Mouse (Mus musculus): Measurements from ENCODE around the gene Tob2.

The Tob2 gene

DNA sequence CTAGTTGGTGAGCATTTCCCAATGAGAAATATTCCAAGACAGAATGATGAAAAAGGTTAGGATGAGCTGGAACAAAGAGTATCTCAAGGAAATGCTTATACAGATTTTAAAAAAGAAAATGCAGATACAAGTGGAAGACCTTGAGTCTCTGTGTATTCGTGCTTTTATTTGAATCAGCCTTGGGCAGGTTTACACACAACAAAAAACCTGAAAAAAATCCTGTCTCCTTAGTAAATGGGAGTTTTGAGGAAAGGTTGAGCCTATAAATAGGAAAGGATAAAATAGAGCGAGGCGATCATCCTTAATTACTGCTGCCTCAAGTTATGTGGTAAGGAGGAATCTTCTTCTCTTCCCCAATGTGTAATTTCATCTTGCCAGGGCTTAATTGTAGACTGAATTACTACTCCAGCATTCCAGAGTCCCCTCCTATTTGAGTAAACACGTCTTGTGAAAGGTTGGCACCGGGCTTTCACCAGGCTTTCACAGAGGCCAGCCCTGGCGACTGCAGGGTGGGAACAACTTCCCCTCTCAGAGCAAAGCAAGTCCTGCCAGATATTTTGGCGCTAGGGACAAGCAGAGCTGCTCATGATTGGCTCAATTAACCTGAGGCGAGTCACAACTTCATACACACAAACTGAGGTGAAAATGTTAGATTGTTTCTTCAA lies 2.0 kb upstream of the Tob2 start:
- no peak for DNase-seq (ENCODE audit: low spot score)

GRCm38 (mm10) chr15:81859330-81860255 lies 997 bp upstream of the Tob2 start:
- DNase-seq (ENCODE audit: low spot score) = peak; percentile 86

- peak; percentile 95 for DNase-seq (ENCODE audit: low spot score)
Measured at GRCm38 (mm10) chr15:81858138-81858516, 469 bp downstream of the Tob2 start.

DNA sequence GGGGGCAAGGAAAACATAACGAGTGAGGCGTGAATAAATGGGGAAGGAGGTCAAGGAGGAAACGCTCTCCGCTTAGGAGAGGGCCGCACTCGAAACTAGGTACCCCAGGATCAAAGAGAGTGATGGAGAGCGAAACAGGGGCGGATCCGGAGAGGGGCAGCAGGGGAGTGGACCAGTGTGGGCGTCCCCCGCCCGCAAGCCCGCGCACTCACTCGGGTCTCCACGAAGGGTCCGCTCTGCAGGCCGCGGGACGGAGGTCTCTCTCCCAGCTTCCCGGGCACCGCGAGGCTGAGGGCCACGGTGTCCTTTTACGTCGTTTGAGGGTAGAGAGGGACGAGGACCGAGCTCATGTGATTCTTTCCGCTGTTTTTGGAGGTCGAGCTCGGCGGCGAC lies 876 bp downstream of the Tob2 start:
- DNase-seq (ENCODE audit: low spot score) = no peak

GRCm38 (mm10) chr15:81856938-81857723 lies 1.5 kb downstream of the Tob2 start:
- no peak for DNase-seq (ENCODE audit: low spot score)

- peak; percentile 82 for DNase-seq (ENCODE audit: low spot score)
Measured at GRCm38 (mm10) chr15:81856030-81856790, 2.4 kb downstream of the Tob2 start.

GRCm38 (mm10) chr15:81853081-81853480 lies 5.5 kb downstream of the Tob2 start:
- no peak for DNase-seq (ENCODE audit: low spot score)

GRCm38 (mm10) chr15:81852411-81853000 lies 6.1 kb downstream of the Tob2 start:
- no peak for DNase-seq (ENCODE audit: low spot score)

GRCm38 (mm10) chr15:81851375-81851774 lies 7.2 kb downstream of the Tob2 start:
- no peak for DNase-seq (ENCODE audit: low spot score)

GRCm38 (mm10) chr15:81850718-81851117 lies 7.9 kb downstream of the Tob2 start:
- DNase-seq (ENCODE audit: low spot score) = no peak

DNA sequence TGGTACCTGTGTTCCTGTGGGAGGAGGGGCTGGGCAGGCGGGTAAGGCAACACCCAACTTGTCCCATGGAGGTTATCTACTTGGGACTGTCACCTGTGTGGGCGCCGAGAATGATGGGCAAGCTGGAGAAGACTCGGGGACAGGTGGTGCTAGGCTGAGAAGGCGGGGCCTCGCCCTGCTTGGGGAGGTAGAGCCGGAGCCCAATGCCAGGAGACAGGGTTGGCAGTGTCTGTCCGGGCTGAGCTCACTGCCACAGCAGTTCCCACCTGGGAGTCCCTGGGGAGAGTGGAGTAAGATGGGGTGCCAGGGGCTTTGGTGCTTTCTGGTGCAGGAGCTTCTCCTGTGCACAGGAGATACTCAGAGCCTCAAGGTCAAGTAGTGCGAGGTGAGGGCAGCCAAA lies 9.5 kb downstream of the Tob2 start:
- DNase-seq (ENCODE audit: low spot score) = no peak

GRCm38 (mm10) chr15:81848301-81848700 lies 10.3 kb downstream of the Tob2 start:
- DNase-seq (ENCODE audit: low spot score) = no peak

GRCm38 (mm10) chr15:81847861-81848260 lies 10.7 kb downstream of the Tob2 start:
- no peak for DNase-seq (ENCODE audit: low spot score)

- no peak for DNase-seq (ENCODE audit: low spot score)
Measured at GRCm38 (mm10) chr15:81847161-81847560, 11.4 kb downstream of the Tob2 start.

GRCm38 (mm10) chr15:81846755-81847154 lies 11.8 kb downstream of the Tob2 start:
- DNase-seq (ENCODE audit: low spot score) = no peak

DNA sequence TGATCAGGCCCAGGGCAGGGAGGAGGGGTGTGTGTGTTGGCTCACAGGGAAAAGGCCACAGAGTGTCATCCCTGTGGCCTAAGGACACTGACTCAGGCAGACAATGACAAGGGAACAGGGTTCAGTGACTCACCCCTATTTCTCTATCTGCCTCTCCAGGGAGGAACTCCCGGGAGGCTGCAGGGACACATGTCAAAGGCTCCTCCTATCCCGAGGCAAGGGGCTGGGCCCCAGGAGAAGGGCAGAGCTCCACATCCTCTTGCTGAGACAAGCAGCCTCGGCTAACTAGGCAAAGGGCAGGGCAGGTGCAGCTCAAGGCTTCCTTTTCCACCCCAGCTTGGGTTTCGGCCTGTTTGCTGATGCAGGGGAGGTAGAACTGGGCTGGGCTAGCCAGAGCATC lies 12.9 kb downstream of the Tob2 start:
- no peak for DNase-seq (ENCODE audit: low spot score)

DNA sequence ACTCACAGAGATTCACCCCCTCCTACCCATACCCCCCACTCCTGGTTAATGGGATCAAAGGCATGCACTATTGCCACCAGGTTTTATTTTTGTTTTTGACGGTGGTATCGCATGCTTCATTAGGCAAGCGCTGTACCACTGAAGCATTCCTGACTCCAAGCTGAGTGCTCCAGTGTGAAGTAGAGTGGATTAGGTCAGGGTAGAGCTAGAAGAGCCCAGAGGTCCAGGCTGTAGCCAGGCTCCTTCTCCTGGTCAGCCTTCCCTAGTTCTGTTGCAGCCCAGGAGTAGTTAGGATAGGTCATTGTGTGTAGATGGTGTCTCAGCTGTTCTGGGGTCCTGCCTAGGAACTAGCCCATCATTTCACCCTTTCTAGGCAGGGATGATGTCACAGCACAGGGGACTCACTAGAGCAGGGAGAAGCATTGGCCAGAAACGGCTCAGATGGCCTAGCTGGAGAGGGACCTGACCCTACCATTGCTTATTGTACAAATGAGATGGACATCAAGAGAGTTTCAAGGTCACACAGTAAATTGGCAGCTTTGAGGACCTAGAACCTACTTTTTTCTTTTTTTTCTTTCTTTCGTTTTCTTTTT lies 13.5 kb downstream of the Tob2 start:
- no peak for DNase-seq (ENCODE audit: low spot score)

DNA sequence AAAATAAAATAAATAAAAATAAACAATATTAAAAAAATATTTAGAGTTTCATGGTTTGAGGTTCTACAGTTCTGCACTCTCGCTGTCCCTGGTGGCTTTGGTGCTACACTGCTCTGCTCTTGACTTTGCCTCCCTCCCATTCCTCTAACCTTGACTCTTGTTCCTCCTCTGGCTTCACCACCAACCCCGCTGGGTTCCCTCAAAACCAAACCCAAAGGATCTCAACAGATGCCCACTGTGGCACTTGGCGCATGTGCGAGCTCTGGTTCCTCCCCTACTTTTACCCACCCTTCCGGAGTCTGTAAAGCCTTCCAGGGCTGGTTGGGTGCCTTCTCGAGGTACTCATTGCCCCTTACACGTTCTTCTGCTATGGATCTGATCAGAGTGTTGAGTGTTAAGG lies 16.3 kb downstream of the Tob2 start:
- no peak for DNase-seq (ENCODE audit: low spot score)

GRCm38 (mm10) chr15:81840306-81840705 lies 18.3 kb downstream of the Tob2 start:
- DNase-seq (ENCODE audit: low spot score) = no peak

- peak; percentile 91 for DNase-seq (ENCODE audit: low spot score)
Measured at GRCm38 (mm10) chr15:81839634-81840033, 19.0 kb downstream of the Tob2 start.

All from testis, postnatal 10 days (tissue).